Mouse (Mus musculus) CH12.LX (cell line): ENCODE results near the gene Tcf7. TPM values are rescaled to one million over a fixed set of nuclear protein-coding genes. Genes with fewer than 3 reads are reported as not detected.
A peak's percentile ranks its signal among the peaks of the same experiment; 100 is the strongest.

Experiments used
- DNase-seq: peaks from one replicate; pipeline ENCODE4 v3.0.0-alpha.2; 2013; ENCODE audit errors: extremely low read depth
- H3K27ac ChIP-seq: 2 replicates; pipeline ENCODE4 v1.5.1; 2012; ENCODE audit warnings: low read depth, mild to moderate bottlenecking, control low read depth, moderate library complexity; ENCODE audit not compliant: insufficient read depth
- H3K27me3 ChIP-seq: replicated peaks from 2 replicates; pipeline ENCODE3; 2012; ENCODE audit warnings: inconsistent platforms
- H3K36me3 ChIP-seq, 2 experiments: replicated peaks in 1 of 2; 2 replicates each; pipeline versions ENCODE3 to v1.6.1; 2012; ENCODE audit warnings: inconsistent platforms in 1 of 2, low read length in 1 of 2, mild to moderate bottlenecking in 1 of 2, mixed read lengths in 1 of 2, moderate library complexity in 1 of 2; ENCODE audit not compliant: control insufficient read depth in 1 of 2, insufficient read depth in 1 of 2
- H3K4me1 ChIP-seq, 2 experiments: 2 replicates each; pipeline ENCODE4 v1.6.1; 2012; ENCODE audit warnings: inconsistent platforms in 1 of 2, moderate library complexity in 1 of 2; ENCODE audit not compliant: insufficient read depth in 2 of 2, control insufficient read depth in 1 of 2
- H3K4me2 ChIP-seq: 2 replicates; pipeline ENCODE4 v1.6.1; 2012; ENCODE audit warnings: low read depth, mild to moderate bottlenecking, control low read depth; ENCODE audit not compliant: poor library complexity, insufficient read depth, severe bottlenecking
- H3K4me3 ChIP-seq, 3 experiments: fragments of 150-350 bp in 1 of 3; sonication (generic) in 1 of 3; replicated peaks in 1 of 3; 2 replicates each; pipeline versions ENCODE3 to v1.5.1; 2011 to 2012; ENCODE audit warnings: low read depth in 2 of 3, low read length in 2 of 3, mild to moderate bottlenecking in 2 of 3, moderate library complexity in 2 of 3, control low read depth in 1 of 3, improper control_type of control experiment in 1 of 3, inconsistent platforms in 1 of 3, mixed read lengths in 1 of 3; ENCODE audit not compliant: poor library complexity in 1 of 3
- H3K79me2 ChIP-seq: replicated peaks from 2 replicates; pipeline ENCODE4 v1.6.1; 2012; ENCODE audit warnings: mild to moderate bottlenecking, moderate library complexity; ENCODE audit not compliant: control insufficient read depth, poor library complexity, insufficient read depth, severe bottlenecking; ENCODE audit errors: extremely low read depth
- H3K9ac ChIP-seq: 2 replicates; pipeline ENCODE4 v1.6.1; 2012; ENCODE audit warnings: low read depth, mild to moderate bottlenecking, control low read depth, moderate library complexity; ENCODE audit not compliant: insufficient read depth
- H3K9me3 ChIP-seq: replicated peaks from 2 replicates; pipeline ENCODE3; 2012; ENCODE audit warnings: low read length, inconsistent platforms, mixed read lengths
- BHLHE40 ChIP-seq: IDR thresholded peaks from 2 replicates; pipeline ENCODE4 v1.6.1; 2011; ENCODE audit warnings: mild to moderate bottlenecking, low read depth, low read length, improper control_type of control experiment
- CHD1 ChIP-seq: IDR thresholded peaks from 2 replicates; pipeline ENCODE4 v1.6.1; 2012; ENCODE audit warnings: low read depth, low read length, improper control_type of control experiment, inconsistent platforms
- CTCF ChIP-seq, 2 experiments: IDR thresholded peaks in 1 of 2; conservative IDR thresholded peaks in 1 of 2; 2 replicates each; pipeline ENCODE4 v1.5.1; 2011 to 2012; ENCODE audit warnings: low read depth in 2 of 2, low read length in 2 of 2, improper control_type of control experiment in 1 of 2, inconsistent platforms in 1 of 2, mild to moderate bottlenecking in 1 of 2, moderate library complexity in 1 of 2
- HCFC1 ChIP-seq: IDR thresholded peaks from 2 replicates; pipeline ENCODE4 v1.6.1; 2012; ENCODE audit warnings: low read depth, mild to moderate bottlenecking, inconsistent platforms, low read length, improper control_type of control experiment
- IRF4 ChIP-seq: IDR thresholded peaks from 2 replicates; pipeline ENCODE4 v1.6.1; 2014; ENCODE audit warnings: low read depth, mild to moderate bottlenecking, inconsistent platforms, low read length, improper control_type of control experiment
- KAT2A ChIP-seq: IDR thresholded peaks from 2 replicates; pipeline ENCODE4 v1.6.1; 2012; ENCODE audit warnings: low read length, improper control_type of control experiment, inconsistent platforms; ENCODE audit not compliant: insufficient replicate concordance
- MAX ChIP-seq: IDR thresholded peaks from 2 replicates; pipeline ENCODE4 v1.6.1; 2011; ENCODE audit warnings: low read length, improper control_type of control experiment
- MAZ ChIP-seq: IDR thresholded peaks from 2 replicates; pipeline ENCODE4 v1.6.1; 2012; ENCODE audit warnings: low read depth, mild to moderate bottlenecking, inconsistent platforms, low read length, improper control_type of control experiment, moderate library complexity
- MEF2A ChIP-seq: IDR thresholded peaks from 2 replicates; pipeline ENCODE4 v1.6.1; 2014; ENCODE audit warnings: low read depth, mild to moderate bottlenecking, inconsistent platforms, low read length, improper control_type of control experiment, borderline replicate concordance
- MXI1 ChIP-seq: IDR thresholded peaks from 2 replicates; pipeline ENCODE4 v1.6.1; 2011; ENCODE audit warnings: mild to moderate bottlenecking, low read depth, low read length, improper control_type of control experiment
- NELFE ChIP-seq: IDR thresholded peaks from 2 replicates; pipeline ENCODE4 v1.6.1; 2011; ENCODE audit warnings: low read depth, low read length, improper control_type of control experiment
- PAX5 ChIP-seq: IDR thresholded peaks from 2 replicates; pipeline ENCODE4 v1.6.1; 2012; ENCODE audit warnings: low read length, inconsistent platforms, mixed read lengths
- POLR2A ChIP-seq: IDR thresholded peaks from 2 replicates; pipeline ENCODE4 v1.6.1; 2011; ENCODE audit warnings: low read depth, mild to moderate bottlenecking, improper control_type of control experiment, low read length
- POLR2AphosphoS2 ChIP-seq: IDR thresholded peaks from 2 replicates; pipeline ENCODE4 v1.6.1; 2011; ENCODE audit warnings: low read depth, low read length, improper control_type of control experiment
- RAD21 ChIP-seq: IDR thresholded peaks from 2 replicates; pipeline ENCODE4 v1.6.1; 2011; ENCODE audit warnings: low read depth, mild to moderate bottlenecking, low read length, improper control_type of control experiment, moderate library complexity
- SIN3A ChIP-seq: IDR thresholded peaks from 2 replicates; pipeline ENCODE4 v1.6.1; 2012; ENCODE audit warnings: low read length, improper control_type of control experiment, inconsistent platforms
- SMC3 ChIP-seq: IDR thresholded peaks from 2 replicates; pipeline ENCODE4 v1.6.1; 2011; ENCODE audit warnings: low read depth, low read length, improper control_type of control experiment
- TBP ChIP-seq: conservative IDR thresholded peaks from 2 replicates; pipeline ENCODE4 v1.6.1; 2011; ENCODE audit warnings: low read depth, low read length, improper control_type of control experiment
- TCF12 ChIP-seq: IDR thresholded peaks from 2 replicates; pipeline ENCODE4 v1.6.1; 2014; ENCODE audit warnings: low read depth, mild to moderate bottlenecking, inconsistent platforms, low read length, improper control_type of control experiment
- UBTF ChIP-seq: IDR thresholded peaks from 2 replicates; pipeline ENCODE4 v1.6.1; 2012; ENCODE audit warnings: low read depth, mild to moderate bottlenecking, inconsistent platforms, low read length, improper control_type of control experiment, moderate library complexity
- USF1 ChIP-seq: IDR thresholded peaks from 2 replicates; pipeline ENCODE4 v1.6.1; 2014; ENCODE audit warnings: low read depth, mild to moderate bottlenecking, inconsistent platforms, low read length, improper control_type of control experiment
- USF2 ChIP-seq: conservative IDR thresholded peaks from 2 replicates; pipeline ENCODE4 v1.6.1; 2011; ENCODE audit warnings: low read depth, low read length, improper control_type of control experiment
- ZC3H11A ChIP-seq: IDR thresholded peaks from 2 replicates; pipeline ENCODE4 v1.6.1; 2012; ENCODE audit warnings: low read depth, mild to moderate bottlenecking, inconsistent platforms, low read length, improper control_type of control experiment
- ZKSCAN1 ChIP-seq: IDR thresholded peaks from 2 replicates; pipeline ENCODE4 v1.6.1; 2012; ENCODE audit warnings: low read depth, inconsistent platforms, low read length, improper control_type of control experiment, borderline replicate concordance
- ZNF384 ChIP-seq: IDR thresholded peaks from 2 replicates; pipeline ENCODE4 v1.6.1; 2012; ENCODE audit warnings: low read depth, low read length, improper control_type of control experiment, inconsistent platforms
- dilution Hi-C: fragments of 300-500 bp; cut with MboI; formaldehyde crosslinking; loops from 2 replicates; pipeline ENCODE4 v1.14.3; 2020; ENCODE audit warnings: low sequenced_read_pairs; ENCODE audit not compliant: extremely low pct_unique_long_range_greater_than_20kb, extremely low pct_ligation_motif_present
- in situ Hi-C: fragments of 300-500 bp; cut with MboI; formaldehyde crosslinking; loops from 3 replicates; pipeline ENCODE4 v1.14.3; 2019; ENCODE audit warnings: low sequenced_read_pairs, low pct_ligation_motif_present, low pct_unique_long_range_greater_than_20kb, mixed read lengths
- polyA plus RNA-seq: library from polyadenylated mRNA; unstranded; fragments of >175 nt; gene quantifications from 2 replicates; pipeline ENCODE4 v1.2.1, GENCODE M21; 2012; ENCODE audit warnings: low read depth; ENCODE audit not compliant: insufficient read length
- total RNA-seq, 2 experiments: library from RNA; depleted of rRNA; stranded (reverse); fragments of 300-350 nt in 1 of 2; fragments of >200 nt in 1 of 2; gene quantifications; 2 replicates each; pipeline ENCODE4 v1.2.3; 2012 to 2014

Gene Tcf7
- total and polyA plus RNA-seq, 3 experiments: 0.55 to 5.5 (median 0.85) TPM

GRCm38 (mm10) chr11:52233906-52234305 is 48.9 kb downstream of the Tcf7 start:
- DNase-seq: no peak
- TF ChIP-seq SMC3: no peak
- no peak for TF ChIP-seq IRF4
- TF ChIP-seq BHLHE40: no peak
- no peak for TF ChIP-seq USF1
- no peak for TF ChIP-seq ZKSCAN1
- no peak for TF ChIP-seq TCF12
- TF ChIP-seq POLR2A: no peak
- no peak for TF ChIP-seq MXI1
- TF ChIP-seq UBTF: no peak
- TF ChIP-seq RAD21: no peak
- no peak for TF ChIP-seq USF2
- no peak for TF ChIP-seq NELFE
- TF ChIP-seq SIN3A: no peak
- TF ChIP-seq MAX: no peak
- TF ChIP-seq ZNF384: no peak
- no peak for TF ChIP-seq CTCF (conservative IDR thresholded peaks at IDR 0.05 in 1 of 2, IDR thresholded peaks at IDR 0.05 in 1 of 2; ENCODE audit: low read depth in 2 of 2, low read length in 2 of 2)
- TF ChIP-seq PAX5: no peak
- TF ChIP-seq TBP: no peak
- TF ChIP-seq ZC3H11A: no peak
- TF ChIP-seq KAT2A: no peak
- Histone ChIP-seq H3K4me3 (no peak overlapping the region), H3K4me2 (peak overlapping the region; percentile 31), H3K36me3 (peaks cover 18 to 34% of the 10 kb centered on the region in 2 experiments), H3K4me1 (peaks cover 0 to 26% of the 10 kb centered on the region in 2 experiments; a peak in 2 of 4 replicates), H3K27ac (no peak overlapping the region), H3K9ac (peak overlapping the region; percentile 98; the same call in 1 of the 2 replicates), H3K27me3 (peaks cover 6% of the 10 kb centered on the region), H3K79me2 (peaks cover 60% of the 10 kb centered on the region), H3K9me3 (no peaks in the 10 kb centered on the region)
- in situ Hi-C loops (no loop called here), dilution Hi-C loops (no loop called here)

GRCm38 (mm10) chr11:52233043-52233653 is 49.7 kb downstream of the Tcf7 start:
- peak overlapping the region; percentile 31 for H3K4me2 ChIP-seq
- in situ Hi-C loops (no loop called here), dilution Hi-C loops (no loop called here)
- no peak overlapping the region for H3K27ac ChIP-seq
- H3K9me3 ChIP-seq: no peaks in the 10 kb centered on the region
- H3K27me3 ChIP-seq: peaks cover 13% of the 10 kb centered on the region
- H3K9ac ChIP-seq: peak overlapping the region; percentile 98
- no peak for DNase-seq
- peak overlapping the region in 2 of 3 experiments; percentile 82 to 88 for H3K4me3 ChIP-seq
- H3K4me1 ChIP-seq: peaks cover 0 to 26% of the 10 kb centered on the region in 2 experiments; a peak in 2 of 4 replicates
- H3K79me2 ChIP-seq: peaks cover 58% of the 10 kb centered on the region
- peaks cover 15 to 28% of the 10 kb centered on the region in 2 experiments for H3K36me3 ChIP-seq
- TF ChIP-seq HCFC1: peak; percentile 16; the same call in 1 of the 2 replicates
- no peak for TF ChIP-seq IRF4
- no peak for TF ChIP-seq MEF2A
- no peak for TF ChIP-seq RAD21
- no peak; the same call in 1 of the 2 replicates for TF ChIP-seq MXI1
- TF ChIP-seq POLR2AphosphoS2: no peak
- no peak for TF ChIP-seq MAZ
- no peak for TF ChIP-seq TBP
- peak; percentile 52; the same call in 1 of the 2 replicates for TF ChIP-seq CHD1
- no peak for TF ChIP-seq SMC3
- TF ChIP-seq SIN3A: 0 out of 2 replicates have a peak, but pooled peaks have one; percentile 51
